Mouse (Mus musculus) MEL (cell line): ENCODE measurements around the gene Lancl2.

Experiments
- CTCF ChIP-seq, 3 experiments: IDR thresholded peaks in 2 of 3; conservative IDR thresholded peaks in 1 of 3; 2 replicates each; pipeline ENCODE4 v1.5.1; 2011 to 2012; ENCODE audit warnings: low read length in 3 of 3, low read depth in 2 of 3, mild to moderate bottlenecking in 2 of 3, improper control_type of control experiment in 1 of 3, inconsistent platforms in 1 of 3, mixed read lengths in 1 of 3, moderate library complexity in 1 of 3; ENCODE audit not compliant: control insufficient read depth in 1 of 3, insufficient read depth in 1 of 3, poor library complexity in 1 of 3, severe bottlenecking in 1 of 3
- EP300 ChIP-seq, 2 experiments: IDR thresholded peaks; 2 replicates each; pipeline ENCODE4 v1.6.1; 2011; ENCODE audit warnings: improper control_type of control experiment in 2 of 2, low read length in 2 of 2, low read depth in 1 of 2, mild to moderate bottlenecking in 1 of 2
- GABPA ChIP-seq: IDR thresholded peaks from 2 replicates; pipeline ENCODE4 v1.6.1; 2012; ENCODE audit warnings: low read depth, mild to moderate bottlenecking, inconsistent platforms, low read length, improper control_type of control experiment, moderate library complexity
- GATA1 ChIP-seq: IDR thresholded peaks from 2 replicates; pipeline ENCODE4 v1.6.1; 2011; ENCODE audit warnings: low read depth, low read length, improper control_type of control experiment
- HCFC1 ChIP-seq: IDR thresholded peaks from 2 replicates; pipeline ENCODE4 v1.6.1; 2012; ENCODE audit warnings: low read depth, mild to moderate bottlenecking, inconsistent platforms, low read length, improper control_type of control experiment, moderate library complexity
- KAT2A ChIP-seq: conservative IDR thresholded peaks from 2 replicates; pipeline ENCODE4 v1.6.1; 2012; ENCODE audit warnings: low read depth, low read length, improper control_type of control experiment, inconsistent platforms
- MXI1 ChIP-seq: IDR thresholded peaks from 2 replicates; pipeline ENCODE4 v1.6.1; 2011; ENCODE audit warnings: mild to moderate bottlenecking, low read depth, low read length, improper control_type of control experiment
- MYB ChIP-seq: IDR thresholded peaks from 2 replicates; pipeline ENCODE4 v1.6.1; 2011; ENCODE audit warnings: mild to moderate bottlenecking, low read depth, low read length, improper control_type of control experiment
- POLR2A ChIP-seq, 2 experiments: IDR thresholded peaks; 2 replicates each; pipeline ENCODE4 v1.6.1; 2011 to 2012; ENCODE audit warnings: low read length in 2 of 2, mild to moderate bottlenecking in 2 of 2, control low read depth in 1 of 2, improper control_type of control experiment in 1 of 2, low read depth in 1 of 2, moderate library complexity in 1 of 2; ENCODE audit not compliant: control insufficient read depth in 1 of 2, insufficient read depth in 1 of 2, poor library complexity in 1 of 2
- POLR2AphosphoS2 ChIP-seq: IDR thresholded peaks from 2 replicates; pipeline ENCODE4 v1.6.1; 2011; ENCODE audit warnings: low read length, improper control_type of control experiment
- RCOR1 ChIP-seq: IDR thresholded peaks from 2 replicates; pipeline ENCODE4 v1.6.1; 2012; ENCODE audit warnings: low read depth, mild to moderate bottlenecking, inconsistent platforms, low read length, improper control_type of control experiment
- USF2 ChIP-seq, 2 experiments: IDR thresholded peaks; 2 replicates each; pipeline ENCODE4 v1.6.1; 2011 to 2012; ENCODE audit warnings: improper control_type of control experiment in 2 of 2, low read length in 2 of 2, borderline replicate concordance in 1 of 2, inconsistent platforms in 1 of 2, low read depth in 1 of 2, mild to moderate bottlenecking in 1 of 2; ENCODE audit not compliant: insufficient read depth in 1 of 2
- ZC3H11A ChIP-seq: IDR thresholded peaks from 2 replicates; pipeline ENCODE4 v1.6.1; 2012; ENCODE audit warnings: low read depth, mild to moderate bottlenecking, inconsistent platforms, low read length, improper control_type of control experiment
- ZNF384 ChIP-seq: IDR thresholded peaks from 2 replicates; pipeline ENCODE4 v1.6.1; 2012; ENCODE audit warnings: low read depth, mild to moderate bottlenecking, inconsistent platforms, low read length, improper control_type of control experiment

DNA sequence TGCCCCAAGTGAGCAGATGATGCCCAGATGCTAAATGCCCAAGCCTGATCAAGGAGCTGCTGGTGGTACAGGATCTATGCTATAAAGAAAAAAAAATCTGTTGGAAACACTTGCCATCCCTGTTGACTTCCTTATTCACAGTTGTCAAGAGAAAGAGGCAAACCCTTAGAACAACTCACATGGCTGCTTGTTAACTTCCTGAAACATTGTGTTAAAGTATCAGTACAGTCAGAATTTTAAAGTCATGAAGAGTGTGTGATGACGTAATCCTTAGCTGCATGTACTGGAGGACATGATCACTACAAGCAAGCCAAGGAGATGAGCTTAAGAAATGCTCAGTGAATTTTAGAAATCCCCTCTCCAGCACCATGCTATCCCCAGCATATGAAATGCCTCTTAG, 71.5 kb downstream of the Lancl2 start:
- no peak for TF ChIP-seq CTCF (IDR thresholded peaks at IDR 0.05 in 2 of 3, conservative IDR thresholded peaks at IDR 0.05 in 1 of 3; ENCODE audit: control insufficient read depth in 1 of 3, insufficient read depth in 1 of 3, low read depth in 2 of 3, low read length in 3 of 3, poor library complexity in 1 of 3, severe bottlenecking in 1 of 3)
- no peak for TF ChIP-seq RCOR1
- TF ChIP-seq MXI1, result no peak
- TF ChIP-seq HCFC1, result no peak
- no peak for TF ChIP-seq EP300 (IDR thresholded peaks at IDR 0.05; ENCODE audit: low read depth in 1 of 2, low read length in 2 of 2)
- no peak for TF ChIP-seq POLR2A (IDR thresholded peaks at IDR 0.05; ENCODE audit: control insufficient read depth in 1 of 2, insufficient read depth in 1 of 2, low read depth in 1 of 2, low read length in 2 of 2, poor library complexity in 1 of 2)
- TF ChIP-seq GABPA, result no peak
- no peak for TF ChIP-seq GATA1
- no peak for TF ChIP-seq ZNF384
- TF ChIP-seq USF2 (IDR thresholded peaks at IDR 0.05; ENCODE audit: borderline replicate concordance in 1 of 2, insufficient read depth in 1 of 2, low read depth in 1 of 2, low read length in 2 of 2), result no peak
- TF ChIP-seq KAT2A, result no peak
- no peak for TF ChIP-seq POLR2AphosphoS2
- TF ChIP-seq MYB, result no peak
- no peak for TF ChIP-seq ZC3H11A
